Mouse (Mus musculus): ENCODE measurements around the gene Pof1b. TPM values are rescaled to one million over a fixed set of nuclear protein-coding genes. Genes with fewer than 3 reads are reported as not detected.

Pof1b gene
- polyA plus RNA-seq, 1 experiment: not detected

DNA sequence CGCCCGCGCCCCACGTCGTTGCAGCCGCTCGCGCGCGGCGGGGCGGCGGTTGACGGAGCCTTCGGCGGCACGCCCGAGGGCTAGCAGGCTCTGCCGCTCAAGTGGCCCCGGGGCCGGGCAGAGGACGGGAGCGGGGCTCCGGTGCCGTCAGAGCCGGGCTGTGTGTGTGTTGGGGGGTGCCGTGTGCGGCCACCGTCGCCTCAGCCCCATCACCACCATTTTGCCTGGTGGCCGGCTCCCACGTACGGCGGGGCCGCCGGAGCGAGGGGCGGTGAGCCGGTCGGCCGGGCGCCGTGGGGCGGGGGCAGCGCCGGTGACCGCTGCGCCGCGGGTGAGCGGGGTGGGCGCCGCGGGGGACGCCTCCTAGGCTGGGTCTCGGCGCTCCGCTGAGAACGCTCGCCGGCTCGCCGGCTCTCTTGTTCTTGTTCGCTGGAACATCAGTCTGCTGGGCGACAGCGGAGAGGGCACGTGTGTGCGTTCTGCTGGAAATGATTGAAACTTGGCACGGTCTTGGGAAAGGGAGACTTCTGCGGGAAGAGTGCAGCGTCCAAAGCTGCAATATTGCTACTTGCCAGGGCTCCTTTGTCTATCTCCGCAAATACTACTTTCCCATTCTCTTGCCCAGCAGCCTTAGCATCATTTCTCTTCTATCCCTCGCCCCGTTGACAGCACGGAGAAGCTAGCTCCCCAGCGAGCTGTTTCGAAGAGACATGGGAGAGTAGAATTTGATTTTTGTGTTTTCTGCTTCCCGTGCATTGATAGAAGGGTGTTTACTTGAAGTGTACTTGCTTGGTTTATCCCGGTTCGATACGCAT is 96.9 kb downstream of the Pof1b start:
- Histone ChIP-seq H3ac (ENCODE audit: control insufficient read depth, insufficient read length, low read depth) (no peak overlapping the region), H3K4me3 (ENCODE audit: insufficient read depth, poor library complexity, severe bottlenecking) (no peak overlapping the region), H3K79me3 (ENCODE audit: low read depth) (no peaks in the 10 kb centered on the region), H3K36me3 (ENCODE audit: control insufficient read depth, insufficient read depth) (no peaks in the 10 kb centered on the region), H3K27me3 (ENCODE audit: control insufficient read depth, insufficient read depth, insufficient read length) (no peaks in the 10 kb centered on the region), H3K79me2 (ENCODE audit: control insufficient read depth, insufficient read depth) (no peaks in the 10 kb centered on the region)
- no peak for TF ChIP-seq MAX (IDR thresholded peaks at IDR 0.05)
- no peak for TF ChIP-seq MYOD1 (IDR thresholded peaks at IDR 0.05; ENCODE audit: control insufficient read depth, insufficient read length, low read depth)
- no peak for TF ChIP-seq USF1 (IDR thresholded peaks at IDR 0.05; ENCODE audit: low read depth)
- TF ChIP-seq FOSL1 (IDR thresholded peaks at IDR 0.05; ENCODE audit: insufficient read depth, low read length, poor library complexity, severe bottlenecking): no peak
- TF ChIP-seq MYOG (IDR thresholded peaks at IDR 0.05; ENCODE audit: control insufficient read depth, extremely low read depth, insufficient read length): no peak
- TF ChIP-seq CTCF (IDR thresholded peaks at IDR 0.05; ENCODE audit: control insufficient read depth, insufficient read depth, insufficient read length): no peak
- TF ChIP-seq CEBPB (IDR thresholded peaks at IDR 0.05; ENCODE audit: low read depth): no peak

DNA sequence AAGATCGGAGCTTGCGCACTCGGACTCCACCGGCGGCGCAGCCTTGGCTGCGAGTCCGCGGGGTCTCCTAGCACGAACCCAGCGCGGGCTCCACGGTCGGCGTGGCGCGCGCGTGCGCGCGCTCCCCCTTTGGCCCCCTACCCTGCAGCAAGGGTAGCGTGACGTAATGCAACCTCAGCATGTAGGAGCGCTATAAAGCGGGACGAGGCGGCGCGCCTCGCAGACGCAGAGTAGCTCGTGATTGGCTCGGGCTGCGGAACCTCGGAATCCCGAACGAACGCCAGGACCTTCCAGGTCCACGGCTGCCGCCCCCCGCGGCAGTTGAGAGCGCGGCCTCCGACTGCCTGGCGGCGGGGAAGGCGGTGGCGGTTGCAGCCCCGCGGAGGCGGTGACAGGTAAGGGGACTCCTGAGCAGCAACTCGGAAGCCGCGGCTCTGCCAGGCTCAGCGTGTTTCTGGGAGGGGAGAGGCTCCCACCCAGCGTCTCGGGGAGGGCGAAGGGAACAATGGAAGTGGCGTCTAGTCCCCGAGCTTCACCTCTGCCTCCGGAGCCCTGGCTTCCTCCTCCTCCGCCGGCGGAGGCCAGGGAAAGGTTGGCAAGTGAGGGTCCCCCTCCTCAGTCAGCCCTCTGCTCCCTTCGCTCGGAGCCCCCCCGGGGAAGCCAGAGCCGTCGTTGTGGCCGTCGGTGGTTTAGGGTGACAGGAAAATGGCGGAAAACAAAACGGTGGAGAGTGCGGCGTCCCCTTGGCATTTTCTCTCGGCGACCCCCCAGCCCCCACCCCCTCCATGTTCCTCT is 97.7 kb downstream of the Pof1b start, which contains the start of gene Zfp711:
Gene Zfp711 (plus strand): TSS at position 16 of the 795 bp plus-strand sequence.
- Histone ChIP-seq H3ac (ENCODE audit: control insufficient read depth, insufficient read length, low read depth) (no peak within 1 kb of the TSS), H3K4me3 (ENCODE audit: insufficient read depth, poor library complexity, severe bottlenecking) (no peak within 1 kb of the TSS), H3K79me3 (ENCODE audit: low read depth) (no peaks in the 10 kb centered on the region), H3K79me2 (ENCODE audit: control insufficient read depth, insufficient read depth) (no peaks in the 10 kb centered on the region), H3K36me3 (ENCODE audit: control insufficient read depth, insufficient read depth) (no peaks in the 10 kb centered on the region), H3K27me3 (ENCODE audit: control insufficient read depth, insufficient read depth, insufficient read length) (no peaks in the 10 kb centered on the region)
- TF ChIP-seq MYOG (IDR thresholded peaks at IDR 0.05; ENCODE audit: control insufficient read depth, extremely low read depth, insufficient read length): no peak
- no peak for TF ChIP-seq USF1 (IDR thresholded peaks at IDR 0.05; ENCODE audit: low read depth)
- no peak for TF ChIP-seq MAX (IDR thresholded peaks at IDR 0.05)
- no peak for TF ChIP-seq CTCF (IDR thresholded peaks at IDR 0.05; ENCODE audit: control insufficient read depth, insufficient read depth, insufficient read length)
- TF ChIP-seq MYOD1 (IDR thresholded peaks at IDR 0.05; ENCODE audit: control insufficient read depth, insufficient read length, low read depth): no peak
- TF ChIP-seq FOSL1 (IDR thresholded peaks at IDR 0.05; ENCODE audit: insufficient read depth, low read length, poor library complexity, severe bottlenecking): no peak
- no peak for TF ChIP-seq CEBPB (IDR thresholded peaks at IDR 0.05; ENCODE audit: low read depth)

Other genes with a start within 250 kb of the Pof1b start
- not detected for gene 2010106E10Rik, start 203.4 kb downstream of the Pof1b start, polyA plus RNA-seq (2012; fragmentation: generic; extraction: Trizol)
- gene Zfp711, start 98.1 kb downstream of the Pof1b start, polyA plus RNA-seq (2012; fragmentation: generic; extraction: Trizol): not detected

Measured in C2C12 (cell line).